Mouse (Mus musculus) megakaryocyte, embryonic 14.5 days (primary cell): ENCODE results near the gene Tnfrsf13b.

Experiments
- FLI1 ChIP-seq: IDR thresholded peaks from 2 replicates; pipeline ENCODE4 v1.6.1; 2012; ENCODE audit warnings: low read length, inconsistent platforms, mixed read lengths
- GATA1 ChIP-seq: IDR thresholded peaks from 3 replicates; pipeline ENCODE4 v1.6.1; 2012; ENCODE audit warnings: mixed read lengths, low read length, inconsistent platforms, borderline replicate concordance

DNA sequence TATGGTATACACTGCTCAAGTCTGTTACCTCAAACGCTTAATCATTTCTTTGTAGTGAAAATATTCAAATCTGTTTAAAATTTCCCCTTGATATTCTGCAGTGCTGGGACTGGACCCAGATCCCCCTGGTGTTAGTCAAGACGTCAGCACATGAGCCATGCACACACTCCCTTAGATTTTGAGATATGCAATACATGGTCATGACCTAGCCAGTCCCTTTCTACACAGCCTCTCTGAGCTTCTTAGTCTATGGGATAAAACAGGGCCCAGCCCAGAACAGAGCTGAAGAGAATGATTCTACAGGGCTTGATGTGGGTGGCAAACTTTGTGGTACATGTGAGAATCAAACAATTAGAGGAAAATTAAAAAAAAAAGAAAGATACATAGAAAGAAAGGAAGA lies 15.1 kb downstream of the Tnfrsf13b start:
- TF ChIP-seq GATA1 = no peak
- TF ChIP-seq FLI1 = no peak
